Mouse (Mus musculus) ES-E14 (cell line): ENCODE measurements around the gene Psmb9. TPM values are rescaled to one million over a fixed set of nuclear protein-coding genes. Genes with fewer than 3 reads are reported as not detected.
A peak's percentile ranks its signal among the peaks of the same experiment; 100 is the strongest.

ENCODE experiments used
- DNase-seq: peaks from one replicate; pipeline ENCODE4 v3.0.0-alpha.2; 2013; ENCODE audit warnings: low read depth, low spot score
- H3K27ac ChIP-seq: 2 replicates; pipeline ENCODE4 v1.5.1; 2012; ENCODE audit warnings: low read depth, mild to moderate bottlenecking, low read length, moderate library complexity, mixed read lengths; ENCODE audit not compliant: poor library complexity, insufficient read depth, severe bottlenecking
- H3K36me3 ChIP-seq: 2 replicates; pipeline ENCODE4 v1.6.1; 2012; ENCODE audit warnings: mild to moderate bottlenecking, low read length, moderate library complexity, mixed read lengths; ENCODE audit not compliant: control insufficient read depth, poor library complexity, insufficient read depth, severe bottlenecking
- H3K4me1 ChIP-seq, 2 experiments: fragments of 150-350 bp in 1 of 2; sonication (generic) in 1 of 2; 2 replicates each; pipeline ENCODE4 v1.6.1; 2012; ENCODE audit warnings: low read length in 2 of 2, mild to moderate bottlenecking in 1 of 2, mixed read lengths in 1 of 2; ENCODE audit not compliant: control insufficient read depth in 2 of 2, insufficient read depth in 2 of 2, poor library complexity in 1 of 2
- H3K4me3 ChIP-seq, 2 experiments: fragments of 150-350 bp in 1 of 2; sonication (generic) in 1 of 2; 2 replicates each; pipeline ENCODE4 v1.5.1; 2012; ENCODE audit warnings: low read length in 2 of 2, low read depth in 1 of 2, mild to moderate bottlenecking in 1 of 2, mixed read lengths in 1 of 2; ENCODE audit not compliant: insufficient read depth in 1 of 2, poor library complexity in 1 of 2, severe bottlenecking in 1 of 2
- H3K9ac ChIP-seq: 2 replicates; pipeline ENCODE4 v1.6.1; 2012; ENCODE audit warnings: low read depth, mild to moderate bottlenecking, low read length, mixed read lengths; ENCODE audit not compliant: poor library complexity, insufficient read depth, severe bottlenecking
- H3K9me3 ChIP-seq: fragments of 150-350 bp; sonication (generic); 2 replicates; pipeline ENCODE4 v1.6.1; 2012; ENCODE audit warnings: low read depth, mild to moderate bottlenecking, low read length; ENCODE audit not compliant: control insufficient read depth, insufficient read depth
- CHD2 ChIP-seq: IDR thresholded peaks from 2 replicates; pipeline ENCODE4 v1.6.1; 2014; ENCODE audit warnings: mild to moderate bottlenecking, low read depth, low read length, inconsistent platforms
- HCFC1 ChIP-seq: IDR thresholded peaks from 2 replicates; pipeline ENCODE4 v1.6.1; 2012; ENCODE audit warnings: low read length, inconsistent platforms, borderline replicate concordance; ENCODE audit not compliant: insufficient read depth
- MAFK ChIP-seq: IDR thresholded peaks from 2 replicates; pipeline ENCODE4 v1.6.1; 2014; ENCODE audit warnings: mild to moderate bottlenecking, low read depth, low read length, inconsistent platforms; ENCODE audit not compliant: insufficient read depth
- ZC3H11A ChIP-seq: IDR thresholded peaks from 2 replicates; pipeline ENCODE4 v1.6.1; 2012; ENCODE audit warnings: low read depth, mild to moderate bottlenecking, inconsistent platforms, low read length, borderline replicate concordance
- ZNF384 ChIP-seq: IDR thresholded peaks from 2 replicates; pipeline ENCODE4 v1.6.1; 2012; ENCODE audit warnings: low read depth, low read length, inconsistent platforms
- in situ Hi-C, 2 experiments: fragments of 600-800 bp; cut with MboI; formaldehyde crosslinking; loops; one replicate each; pipeline ENCODE4 v1.15.1; 2025; ENCODE audit warnings: low sequenced_read_pairs in 2 of 2, inconsistent platforms in 1 of 2; ENCODE audit not compliant: unreplicated experiment in 2 of 2
- total RNA-seq: library from RNA; depleted of rRNA; stranded (reverse); fragments of 300-350 nt; gene quantifications from 2 replicates; pipeline ENCODE4 v1.2.3, GENCODE M21; 2012

Gene Psmb9
- total RNA-seq, 1 experiment: 4.1 TPM

- no peak within 1 kb of the TSS for H3K4me3 ChIP-seq
- no peaks in the 10 kb centered on the region for H3K9me3 ChIP-seq
- no peak for DNase-seq
- no peaks in the 10 kb centered on the region for H3K36me3 ChIP-seq
- no peak within 1 kb of the TSS for H3K9ac ChIP-seq
- in situ Hi-C loops: no loop called here
- H3K4me1 ChIP-seq: peaks cover 0 to 2% of the 10 kb centered on the region in 2 experiments; a peak in 1 of 4 replicates
- no peak within 1 kb of the TSS for H3K27ac ChIP-seq
- TF ChIP-seq HCFC1 (no peak), CHD2 (no peak), MAFK (no peak), ZNF384 (no peak), ZC3H11A (no peak)
Observed at GRCm38 (mm10) chr17:34143033-34143432, 44.5 kb downstream of the Psmb9 start, which contains the start of gene H2-DMb2. H2-DMb2 (plus strand) TSS chr17:34143307.

- Histone ChIP-seq H3K27ac (no peak overlapping the region), H3K9me3 (no peaks in the 10 kb centered on the region), H3K9ac (no peak overlapping the region), H3K36me3 (no peaks in the 10 kb centered on the region), H3K4me3 (no peak overlapping the region), H3K4me1 (peaks cover 0 to 3% of the 10 kb centered on the region in 2 experiments; a peak in 1 of 4 replicates)
- no peak for TF ChIP-seq ZNF384
- TF ChIP-seq MAFK: no peak
- no peak for TF ChIP-seq HCFC1
- no peak for TF ChIP-seq ZC3H11A
- no peak for TF ChIP-seq CHD2
- DNase-seq: no peak
- in situ Hi-C loops: no loop called here
Observed at GRCm38 (mm10) chr17:34142456-34143010, 45.0 kb downstream of the Psmb9 start.

GRCm38 (mm10) chr17:34141448-34141847, 46.1 kb downstream of the Psmb9 start:
- Histone ChIP-seq H3K36me3 (no peaks in the 10 kb centered on the region), H3K9ac (no peak overlapping the region), H3K4me1 (peaks cover 2 to 4% of the 10 kb centered on the region in 2 experiments; a peak in 1 of 4 replicates), H3K9me3 (no peaks in the 10 kb centered on the region), H3K27ac (no peak overlapping the region), H3K4me3 (no peak overlapping the region)
- no peak for DNase-seq
- in situ Hi-C loops: no loop called here
- no peak for TF ChIP-seq CHD2
- TF ChIP-seq ZNF384: no peak
- no peak for TF ChIP-seq ZC3H11A
- no peak for TF ChIP-seq HCFC1
- TF ChIP-seq MAFK: no peak

- Histone ChIP-seq H3K9me3 (no peaks in the 10 kb centered on the region), H3K4me1 (peaks cover 2 to 4% of the 10 kb centered on the region in 2 experiments; a peak in 1 of 4 replicates), H3K4me3 (no peak overlapping the region), H3K27ac (no peak overlapping the region), H3K9ac (no peak overlapping the region), H3K36me3 (no peaks in the 10 kb centered on the region)
- DNase-seq: no peak
- TF ChIP-seq MAFK (no peak), ZC3H11A (no peak), ZNF384 (no peak), HCFC1 (no peak), CHD2 (no peak)
- in situ Hi-C loops: no loop called here
Observed at GRCm38 (mm10) chr17:34140240-34140639, 47.3 kb downstream of the Psmb9 start.

GRCm38 (mm10) chr17:34139416-34139815, 48.1 kb downstream of the Psmb9 start:
- H3K9ac ChIP-seq: peak overlapping the region; percentile 59; the same call in 1 of the 2 replicates

More at GRCm38 (mm10) chr17:34139416-34139815, 48.1 kb downstream of the Psmb9 start:
- no peak for DNase-seq
- no peaks in the 10 kb centered on the region for H3K9me3 ChIP-seq
- peak overlapping the region; percentile 36 to 41; a peak in 3 of 4 replicates for H3K4me3 ChIP-seq
- in situ Hi-C loops: no loop called here
- H3K27ac ChIP-seq: no peak overlapping the region
- H3K36me3 ChIP-seq: no peaks in the 10 kb centered on the region
- TF ChIP-seq ZC3H11A (no peak), HCFC1 (no peak), MAFK (no peak), CHD2 (no peak), ZNF384 (no peak)
- peaks cover 2 to 4% of the 10 kb centered on the region in 2 experiments; a peak in 1 of 4 replicates for H3K4me1 ChIP-seq
